Mouse (Mus musculus) heart, postnatal 0 days (tissue): ENCODE results near the gene Cwh43. TPM values are rescaled to one million over a fixed set of nuclear protein-coding genes. Genes with fewer than 3 reads are reported as not detected.

Experiments used
- ATAC-seq: fragments of 200-750 bp; cut with Nextera tagmentation; 2 replicates; pipeline ENCODE4 v1.8.0; 2017; ENCODE audit warnings: low read depth, moderate number of reproducible peaks, moderate library complexity; ENCODE audit not compliant: insufficient read depth
- DNase-seq: peaks from one replicate; pipeline ENCODE4 v3.0.0-alpha.2; 2016; ENCODE audit warnings: low spot score
- H3K27ac ChIP-seq: fragments of 300-500 bp; sonication (generic); 2 replicates; pipeline ENCODE4 v1.5.1; 2014; ENCODE audit warnings: low read depth, mild to moderate bottlenecking
- H3K27me3 ChIP-seq: fragments of 300-500 bp; sonication (generic); 2 replicates; pipeline ENCODE4 v1.6.1; 2014; ENCODE audit warnings: low read length, mixed read lengths; ENCODE audit not compliant: control insufficient read depth, insufficient read depth
- H3K36me3 ChIP-seq: fragments of 300-500 bp; sonication (generic); replicated peaks from 2 replicates; pipeline ENCODE4 v1.6.1; 2014; ENCODE audit warnings: low read length, mixed read lengths; ENCODE audit not compliant: control insufficient read depth, insufficient read depth
- H3K4me1 ChIP-seq: fragments of 300-500 bp; sonication (generic); 2 replicates; pipeline ENCODE4 v1.6.1; 2014; ENCODE audit warnings: antibody characterized with exemption; ENCODE audit not compliant: control insufficient read depth, insufficient read depth
- H3K4me2 ChIP-seq: fragments of 300-500 bp; sonication (generic); 2 replicates; pipeline ENCODE4 v1.6.1; 2014; ENCODE audit warnings: low read depth, mild to moderate bottlenecking, low read length, moderate library complexity
- H3K4me3 ChIP-seq: fragments of 300-500 bp; sonication (generic); 2 replicates; pipeline ENCODE4 v1.5.1; 2014; ENCODE audit warnings: low read depth, low read length
- H3K9ac ChIP-seq: fragments of 300-500 bp; sonication (generic); replicated peaks from 2 replicates; pipeline ENCODE4 v1.6.1; 2014; ENCODE audit warnings: low read depth, low read length, mixed read lengths
- H3K9me3 ChIP-seq: fragments of 300-500 bp; sonication (generic); replicated peaks from 2 replicates; pipeline ENCODE4 v1.6.1; 2016; ENCODE audit warnings: low read length; ENCODE audit not compliant: control insufficient read depth
- CTCF ChIP-seq: IDR thresholded peaks from 2 replicates; pipeline ENCODE4 v1.5.1; 2016; ENCODE audit warnings: antibody characterized with exemption, control low read depth, low read depth
- EP300 ChIP-seq: IDR thresholded peaks from 2 replicates; pipeline ENCODE4 v1.6.1; 2016; ENCODE audit warnings: antibody characterized with exemption, low read depth
- WGBS: fragments of 180-500 bp; shearing (Covaris S2); extraction: QIAGEN DNeasy Blood & Tissue Kit; methylation state at CpG from one replicate; pipeline ENCODE4 v1.1.7; 2014; 5-methylcytosine and 5-hydroxymethylcytosine counted together
- polyA plus RNA-seq: library from polyadenylated mRNA; unstranded; fragments of >200 nt; fragmentation: Nextera tagmentation; extraction: Ambion mirVana; gene quantifications from 2 replicates; pipeline ENCODE4 v1.2.1, GENCODE M21; 2015
- total RNA-seq: library from RNA; depleted of rRNA; stranded (reverse); fragments of >200 nt; gene quantifications from 2 replicates; pipeline ENCODE4 v1.2.3, GENCODE M21; 2014; ENCODE audit warnings: low replicate concordance

Cwh43 gene
- total and polyA plus RNA-seq, 2 experiments from 2014 or later = 0.08 TPM; not detected in 1

DNA sequence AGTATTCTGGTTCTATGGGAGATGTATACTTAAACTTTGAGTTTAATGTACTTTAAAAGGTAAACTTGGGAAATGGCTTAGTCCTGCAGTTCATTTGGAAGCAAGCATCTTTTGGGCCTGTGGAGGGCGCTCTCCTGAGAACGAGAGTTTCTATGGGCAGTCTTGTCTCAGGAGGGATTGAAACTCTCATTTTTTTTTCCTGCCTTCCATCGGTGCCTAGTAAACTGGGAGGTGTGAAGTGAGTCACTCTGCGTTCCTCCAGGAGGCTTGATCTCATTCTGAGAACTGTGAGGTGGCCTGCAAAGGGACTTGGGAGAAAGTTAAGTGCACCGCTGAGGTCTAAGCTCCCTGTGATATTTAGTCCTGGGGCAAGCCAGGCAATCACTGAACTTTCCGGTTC, 986 bp downstream of the Cwh43 start:
- H3K9ac ChIP-seq = no peak overlapping the region
- H3K27ac ChIP-seq = no peak overlapping the region
- H3K4me2 ChIP-seq = no peak overlapping the region
- ATAC-seq (no peak), DNase-seq (no peak)
- TF ChIP-seq CTCF (no peak), EP300 (no peak)
- 36% methylated on average over 6 of the region's 6 CpGs for WGBS
- 0 out of 2 replicates have a peak overlapping the region, but pooled peaks have one; percentile 34 for H3K4me3 ChIP-seq
- no peaks in the 10 kb centered on the region for H3K36me3 ChIP-seq
- H3K27me3 ChIP-seq = peaks cover 29% of the 10 kb centered on the region
- H3K9me3 ChIP-seq = no peaks in the 10 kb centered on the region
- peaks cover 7% of the 10 kb centered on the region for H3K4me1 ChIP-seq

DNA sequence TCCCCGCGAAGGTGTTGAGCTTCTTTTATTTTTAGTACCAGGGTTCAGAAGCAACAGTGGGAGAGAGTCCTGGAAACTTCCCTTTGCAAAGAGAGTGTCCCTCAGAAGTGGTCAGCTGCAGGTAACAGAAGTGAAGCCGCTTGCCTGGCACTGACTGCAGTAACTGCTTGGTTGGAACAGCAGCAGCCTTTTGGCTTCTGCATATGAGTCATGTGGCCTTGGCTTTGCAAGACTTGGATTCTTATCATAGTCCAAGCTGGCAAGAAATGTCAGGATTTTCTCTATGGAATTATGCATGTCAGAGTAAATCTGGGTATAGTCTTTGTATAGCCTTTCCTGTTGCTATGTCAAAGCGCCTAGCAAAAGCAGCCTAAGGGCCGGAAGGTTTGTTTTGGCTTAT, 4.1 kb downstream of the Cwh43 start:
- ATAC-seq (no peak), DNase-seq (no peak)
- Histone ChIP-seq H3K9ac (0 out of 2 replicates have a peak overlapping the region, but pooled peaks have one; percentile 10), H3K4me1 (peaks cover 7% of the 10 kb centered on the region), H3K27me3 (peaks cover 25% of the 10 kb centered on the region), H3K9me3 (no peaks in the 10 kb centered on the region), H3K36me3 (no peaks in the 10 kb centered on the region), H3K4me3 (no peak overlapping the region), H3K27ac (no peak overlapping the region), H3K4me2 (no peak overlapping the region)
- TF ChIP-seq EP300 (no peak), CTCF (no peak)
- WGBS = 62% methylated on average over 5 of the region's 5 CpGs

DNA sequence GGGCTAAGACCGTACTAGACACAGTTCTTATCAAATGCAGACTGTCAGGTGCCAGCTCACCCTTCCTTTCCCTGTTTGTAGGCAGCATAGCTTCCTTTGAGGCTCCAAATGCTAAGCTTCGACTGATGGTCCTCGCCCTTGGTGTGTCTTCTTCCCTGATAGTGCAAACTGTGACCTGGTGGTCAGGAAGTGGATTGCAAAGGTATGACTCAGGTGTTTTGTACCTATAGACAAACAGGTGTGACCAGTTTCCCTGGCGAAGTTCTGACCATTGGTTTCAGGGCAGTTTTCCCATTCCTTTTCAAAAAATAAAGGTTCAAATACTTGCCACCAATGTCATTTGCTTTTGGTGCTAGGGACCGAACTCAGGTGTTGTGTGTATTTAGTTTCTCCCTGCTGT, 5.9 kb downstream of the Cwh43 start:
- 75% methylated on average over 5 of the region's 5 CpGs for WGBS

DNA sequence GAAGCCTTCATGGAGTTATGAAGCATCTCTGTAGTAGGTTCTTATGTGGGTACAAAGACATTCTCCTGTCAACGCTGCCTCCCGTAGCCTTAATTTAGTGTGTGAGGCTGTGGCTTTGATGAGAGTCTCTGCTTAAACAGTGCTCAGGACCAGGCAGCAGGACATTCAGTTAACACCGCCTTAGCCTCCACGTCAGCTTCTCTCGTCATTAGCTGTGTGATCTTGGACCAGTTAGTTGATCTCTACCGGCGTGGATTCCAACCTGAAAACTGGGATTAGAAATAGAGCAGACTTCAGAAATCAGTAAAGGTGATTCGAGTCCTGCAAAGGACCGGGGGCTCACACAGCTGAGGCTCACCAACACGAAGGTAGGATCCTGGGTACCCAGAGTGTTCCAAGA, 8.3 kb downstream of the Cwh43 start:
- TF ChIP-seq CTCF (no peak), EP300 (no peak)
- no peak overlapping the region for H3K4me3 ChIP-seq
- H3K27ac ChIP-seq = no peak overlapping the region
- no peaks in the 10 kb centered on the region for H3K4me1 ChIP-seq
- no peaks in the 10 kb centered on the region for H3K27me3 ChIP-seq
- H3K36me3 ChIP-seq = no peaks in the 10 kb centered on the region
- 80% methylated on average over 10 of the region's 10 CpGs for WGBS
- H3K9ac ChIP-seq = no peak overlapping the region
- no peaks in the 10 kb centered on the region for H3K9me3 ChIP-seq
- ATAC-seq = no peak
- no peak overlapping the region for H3K4me2 ChIP-seq
- no peak for DNase-seq

More for the DNA sequence above, 5.9 kb downstream of the Cwh43 start:
- peaks cover 9% of the 10 kb centered on the region; the same call in 1 of the 2 replicates for H3K27me3 ChIP-seq
- DNase-seq (no peak), ATAC-seq (no peak)
- TF ChIP-seq EP300 (no peak), CTCF (no peak)
- no peak overlapping the region for H3K4me3 ChIP-seq
- H3K4me1 ChIP-seq = no peaks in the 10 kb centered on the region
- no peaks in the 10 kb centered on the region for H3K9me3 ChIP-seq
- no peaks in the 10 kb centered on the region for H3K36me3 ChIP-seq
- no peak overlapping the region for H3K27ac ChIP-seq
- H3K9ac ChIP-seq = no peak overlapping the region
- H3K4me2 ChIP-seq = no peak overlapping the region

DNA sequence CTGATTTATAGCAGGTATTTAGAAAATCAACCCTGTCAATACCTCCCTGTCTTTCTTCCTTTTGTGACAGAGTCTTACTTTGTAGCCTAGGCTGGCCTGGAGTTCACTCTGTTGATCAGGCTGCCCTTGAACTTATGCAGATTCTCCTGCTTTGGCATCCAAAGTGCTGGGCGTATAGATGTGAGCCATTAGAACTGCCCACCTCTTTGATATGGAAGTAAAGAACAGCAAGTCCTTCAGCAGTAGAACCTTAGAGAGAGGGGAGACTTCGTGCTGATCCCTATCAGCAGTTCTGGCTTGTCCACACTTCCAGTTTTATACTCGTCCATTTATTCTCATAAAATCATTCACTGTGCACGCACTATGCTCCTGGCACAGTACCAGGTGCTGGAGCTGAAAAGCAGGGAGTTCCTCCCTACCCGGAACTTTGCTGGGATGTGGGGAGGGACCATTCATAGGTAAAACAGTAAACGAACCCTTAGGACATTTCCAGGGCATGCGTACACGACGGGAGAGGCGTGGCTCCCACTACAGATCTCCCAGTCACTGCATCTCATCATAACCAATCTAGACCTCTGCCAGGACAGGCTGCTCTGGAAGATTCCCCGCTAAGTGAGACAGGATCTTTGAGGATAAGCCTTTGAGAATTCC, 13.3 kb downstream of the Cwh43 start:
- no peak overlapping the region for H3K4me2 ChIP-seq
- TF ChIP-seq EP300 (no peak), CTCF (no peak)

DNA sequence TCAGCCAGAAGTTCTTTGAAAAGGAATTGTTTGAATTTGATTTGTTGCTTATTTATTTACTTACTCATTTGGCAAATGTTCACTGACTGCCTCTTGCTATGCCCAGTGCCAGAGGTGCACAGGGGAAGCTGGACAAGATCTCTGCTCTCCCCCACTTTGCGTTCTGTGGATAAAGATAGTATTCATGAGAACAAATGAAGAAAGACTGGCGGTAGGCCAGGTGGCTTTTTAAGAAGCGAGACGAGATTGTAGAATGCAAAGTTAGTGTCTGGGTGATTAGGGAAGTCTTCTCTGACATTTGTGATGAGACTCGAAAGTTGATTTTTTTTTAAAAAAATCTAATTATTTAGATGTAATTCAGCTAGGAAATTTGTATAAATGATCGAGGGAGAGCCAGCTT, 20.9 kb downstream of the Cwh43 start:
- Histone ChIP-seq H3K27me3 (no peaks in the 10 kb centered on the region), H3K4me3 (no peak overlapping the region), H3K27ac (no peak overlapping the region), H3K4me1 (no peaks in the 10 kb centered on the region), H3K4me2 (no peak overlapping the region), H3K9ac (no peak overlapping the region), H3K36me3 (no peaks in the 10 kb centered on the region), H3K9me3 (no peaks in the 10 kb centered on the region)
- no peak for TF ChIP-seq CTCF
- TF ChIP-seq EP300 = no peak
- DNase-seq (no peak), ATAC-seq (no peak)
- 28% methylated on average over 6 of the region's 6 CpGs for WGBS

More for the DNA sequence above, 13.3 kb downstream of the Cwh43 start:
- WGBS = 54% methylated on average over 11 of the region's 11 CpGs
- ATAC-seq = no peak
- H3K27ac ChIP-seq = no peak overlapping the region
- no peaks in the 10 kb centered on the region for H3K36me3 ChIP-seq
- no peak overlapping the region for H3K9ac ChIP-seq
- no peaks in the 10 kb centered on the region for H3K4me1 ChIP-seq
- H3K9me3 ChIP-seq = no peaks in the 10 kb centered on the region
- H3K4me3 ChIP-seq = no peak overlapping the region
- DNase-seq = no peak
- H3K27me3 ChIP-seq = no peaks in the 10 kb centered on the region
